Mouse (Mus musculus): ENCODE data around the gene Adra2b.

GRCm38 (mm10) chr2:127379250-127379649 is 16.2 kb downstream of the Adra2b start:
- TF ChIP-seq CTCF (IDR thresholded peaks at IDR 0.05; ENCODE audit: extremely low read depth, insufficient read depth, low read length) (no peak), POLR2A (IDR thresholded peaks at IDR 0.05; ENCODE audit: extremely low read depth, insufficient read depth, low read length) (no peak)

All from cortical plate, adult 2 months (tissue).